Mouse (Mus musculus) retina, postnatal 7 days (tissue): ENCODE measurements around the gene Olfr823.
"Not testable (repeated sequence)": the region's sequence is repeated elsewhere in the genome, so short reads cannot be mapped to it uniquely, and the experiment has no call there.

Experiments
- DNase-seq: peaks from one replicate; pipeline ENCODE4 v3.0.0-alpha.2; 2012; ENCODE audit warnings: low read depth, low spot score

Olfr823 gene

DNA sequence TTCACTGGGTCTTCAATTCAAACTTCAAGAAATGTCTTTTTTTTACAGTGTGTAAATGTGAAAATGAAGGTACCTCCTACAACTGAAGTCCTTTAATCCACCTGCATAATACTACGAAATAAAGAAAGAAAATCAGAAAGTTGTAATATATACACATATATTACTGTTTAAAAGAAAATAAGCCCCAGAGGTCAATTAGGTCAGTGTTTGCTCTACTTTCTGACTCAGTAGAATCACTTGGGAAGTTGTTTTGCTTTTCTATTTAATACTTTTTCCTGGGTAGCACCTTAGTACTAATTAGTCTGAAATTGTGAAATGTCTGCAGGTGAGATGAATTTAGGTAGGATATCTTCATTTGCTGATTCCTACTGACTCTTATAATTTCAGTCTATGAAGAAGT lies at the start of gene Olfr823:
Gene Olfr823 (minus strand): TSS at position 101 of the 400 bp plus-strand sequence.
- DNase-seq = not testable (repeated sequence)

DNA sequence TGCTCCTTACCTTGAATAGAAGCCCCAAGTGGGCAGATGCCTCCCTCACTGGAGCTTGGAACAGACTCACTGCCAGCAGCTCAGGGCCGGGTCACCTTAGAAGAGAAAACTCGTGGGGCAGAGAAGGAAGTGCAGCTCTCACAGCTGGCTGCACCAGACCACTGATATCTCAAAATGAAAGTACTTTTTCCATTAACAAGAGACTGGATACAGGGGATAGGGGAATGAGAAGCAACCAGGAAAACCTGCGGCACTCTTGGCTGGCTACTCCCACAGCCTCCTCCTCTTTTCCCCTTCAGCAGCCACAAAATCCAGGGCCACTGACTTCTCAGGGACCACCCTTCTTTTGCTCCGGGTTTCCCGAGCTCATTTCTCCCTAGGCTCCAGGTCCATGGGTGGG lies 28.9 kb upstream of the Olfr823 start:
- DNase-seq = no peak

DNA sequence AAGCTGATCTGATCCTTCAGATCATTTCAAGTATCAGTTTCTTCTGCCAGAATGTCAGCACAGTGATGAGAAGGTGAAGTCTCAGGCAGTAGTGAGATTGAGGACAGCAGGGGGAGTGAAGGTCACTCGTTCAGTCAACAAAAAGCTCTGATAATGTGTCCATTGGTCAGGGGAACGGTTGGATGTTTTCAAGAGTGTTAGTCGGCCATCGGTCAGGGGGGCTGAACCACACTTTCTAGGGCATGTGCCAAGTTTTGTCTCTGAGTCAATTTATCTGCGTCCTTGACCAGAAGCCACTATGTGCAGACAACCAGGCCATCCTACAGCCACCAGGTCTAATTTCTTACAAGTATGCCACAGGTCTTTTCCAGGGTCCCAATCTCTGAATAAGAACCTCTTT lies 27.3 kb upstream of the Olfr823 start:
- DNase-seq = not testable (repeated sequence)

DNA sequence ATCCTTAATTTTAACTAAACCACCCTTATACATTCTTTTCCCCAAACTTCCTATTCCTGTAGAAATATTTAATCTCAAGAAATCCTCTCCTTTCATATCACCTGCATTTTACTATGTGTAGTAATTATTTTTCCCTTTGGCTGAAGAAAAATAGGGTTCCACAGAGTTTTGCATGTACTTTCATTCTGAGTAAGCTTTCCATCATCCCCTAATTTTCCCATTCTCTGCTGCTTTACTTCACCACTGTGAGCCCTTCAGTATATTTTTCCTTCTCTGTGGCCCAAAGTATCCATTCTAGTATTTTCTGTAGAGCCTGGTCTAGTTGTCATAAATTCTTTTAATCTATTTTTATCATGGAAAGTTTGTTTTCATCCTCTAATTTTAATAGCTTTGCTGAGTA lies 19.6 kb upstream of the Olfr823 start:
- no peak for DNase-seq

DNA sequence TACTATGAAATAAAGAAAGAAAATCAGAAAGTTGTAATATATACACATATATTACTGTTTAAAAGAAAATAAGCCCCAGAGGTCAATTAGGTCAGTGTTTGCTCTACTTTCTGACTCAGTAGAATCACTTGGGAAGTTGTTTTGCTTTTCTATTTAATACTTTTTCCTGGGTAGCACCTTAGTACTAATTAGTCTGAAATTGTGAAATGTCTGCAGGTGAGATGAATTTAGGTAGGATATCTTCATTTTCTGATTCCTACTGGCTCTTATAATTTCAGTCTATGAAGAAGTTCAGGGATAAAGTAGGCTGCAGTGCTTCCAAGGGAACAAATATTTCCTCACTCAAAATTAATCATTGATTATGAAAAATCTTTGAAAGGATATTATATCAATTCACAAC lies 14.7 kb upstream of the Olfr823 start, which contains the start of gene Olfr824:
Gene Olfr824 (minus strand): TSS at position 101 of the 400 bp plus-strand sequence.
- not testable (repeated sequence) for DNase-seq

DNA sequence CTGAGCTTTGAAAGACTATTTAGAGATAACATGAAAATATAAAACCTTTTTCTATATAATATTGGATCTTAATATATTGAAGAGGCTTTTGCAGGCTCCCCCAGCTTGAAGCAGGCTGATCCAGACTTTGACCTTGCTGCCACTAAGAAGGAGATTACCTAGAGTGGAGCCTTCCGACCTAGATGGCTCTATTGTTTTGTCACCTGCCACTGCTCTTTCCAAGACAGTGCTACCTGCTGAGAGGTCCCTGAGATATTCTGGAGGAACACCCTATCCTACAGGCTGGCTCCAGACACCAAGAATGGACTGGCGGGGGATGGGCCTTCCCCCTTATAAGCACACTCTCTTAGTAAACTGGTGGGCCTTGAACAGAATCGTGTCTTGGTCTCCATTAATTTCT lies 862 bp upstream of the Olfr823 start:
- DNase-seq = not testable (repeated sequence)

DNA sequence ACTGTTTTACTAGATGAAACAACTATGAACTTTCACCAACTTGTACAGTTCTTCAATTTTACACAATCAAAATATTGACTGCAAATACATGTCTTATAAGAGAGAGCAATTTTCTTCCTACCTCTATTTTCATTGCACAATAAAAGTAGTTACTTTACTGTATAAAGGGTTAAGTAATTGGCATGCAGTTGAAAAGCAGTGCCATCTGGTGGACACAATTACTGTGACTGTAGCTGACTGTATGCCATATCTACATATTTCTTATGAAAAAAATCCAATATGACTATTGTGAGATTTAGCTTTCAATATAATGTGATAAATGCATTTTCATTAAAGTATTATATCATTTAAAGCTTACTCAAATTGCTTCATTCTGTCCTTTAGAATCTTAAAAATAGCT lies 19.1 kb downstream of the Olfr823 start:
- DNase-seq = no peak

DNA sequence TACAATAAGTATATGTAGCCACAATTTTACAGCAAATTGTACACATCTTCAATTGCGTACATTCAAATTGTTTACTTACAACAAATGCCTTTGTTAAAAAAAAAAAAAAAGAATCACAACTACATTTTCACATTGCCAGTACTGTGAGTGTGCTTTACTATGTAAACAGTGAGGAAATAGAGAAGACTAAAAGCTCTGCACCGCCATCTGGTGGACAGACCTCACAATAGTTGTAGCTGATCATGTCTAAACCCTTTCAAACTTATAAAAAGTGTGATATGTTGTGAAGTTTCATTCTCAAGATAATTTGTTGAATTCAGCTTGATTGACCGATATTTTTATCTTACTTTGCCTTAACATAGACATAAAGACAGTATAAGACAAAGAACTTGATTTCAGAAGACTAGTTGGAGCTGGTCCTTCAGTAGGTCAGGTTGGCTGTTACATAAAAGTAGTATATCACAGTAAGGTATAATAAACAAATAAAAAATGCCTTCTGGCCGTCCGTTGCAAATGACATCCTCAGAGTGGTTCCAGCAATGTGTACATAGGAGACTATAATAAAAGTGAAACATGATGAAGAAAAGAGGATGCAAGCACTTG lies 22.2 kb downstream of the Olfr823 start:
- peak; percentile 43 for DNase-seq

DNA sequence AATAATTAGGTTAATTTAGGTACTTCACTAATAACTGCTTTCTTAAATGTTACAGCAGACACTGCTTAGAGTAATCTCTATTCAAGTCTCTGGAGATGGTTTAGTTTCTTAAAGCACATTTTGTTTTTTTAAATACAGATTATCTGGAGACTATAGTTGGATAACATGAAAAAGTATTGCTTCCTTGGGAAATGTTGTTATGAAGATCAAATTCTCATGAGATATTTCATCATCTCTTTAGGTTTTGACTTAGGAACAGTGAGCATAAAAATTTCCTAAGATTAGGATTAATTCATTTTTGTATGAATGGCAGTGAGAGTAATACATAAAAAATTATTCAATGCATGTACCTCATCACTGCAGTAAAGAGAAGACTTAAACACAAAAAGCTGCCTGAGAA lies 44.3 kb downstream of the Olfr823 start, which contains the start of gene Olfr822:
Gene Olfr822 (plus strand): TSS at position 301 of the 400 bp plus-strand sequence.
- no peak for DNase-seq
